Mouse (Mus musculus): Measurements from ENCODE around the gene Mfsd2b.

DNA sequence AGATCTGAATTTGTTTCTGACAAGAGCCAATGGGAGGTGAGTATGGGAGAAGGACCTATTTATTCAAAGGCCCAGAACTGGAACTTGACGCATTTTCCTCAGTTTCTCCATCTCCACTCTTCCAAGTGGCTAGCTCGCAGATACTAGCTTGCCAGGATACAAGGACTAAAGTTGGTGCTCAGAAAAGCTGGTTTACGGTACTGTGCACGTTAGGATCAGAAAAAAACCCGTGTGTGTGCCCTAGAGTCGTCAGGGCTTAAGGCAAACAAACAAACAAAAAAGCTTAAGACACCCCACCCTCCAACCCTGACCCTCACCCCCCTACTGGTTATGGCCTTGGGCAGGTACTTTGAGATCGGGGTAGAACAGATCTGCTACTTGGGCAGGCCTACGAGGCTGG is 31.7 kb downstream of the Mfsd2b start:
- no peak for TF ChIP-seq CTCF (IDR thresholded peaks at IDR 0.05; ENCODE audit: insufficient read depth, low read depth, low read length)
- TF ChIP-seq POLR2A (IDR thresholded peaks at IDR 0.05; ENCODE audit: insufficient read depth, low read depth, low read length): no peak
